Mouse (Mus musculus): ENCODE measurements around the gene Trim8. TPM values are rescaled to one million over a fixed set of nuclear protein-coding genes. Genes with fewer than 3 reads are reported as not detected.

The Trim8 gene
- 33.9 and 35.1 TPM in 2 replicates for polyA plus RNA-seq (2016; fragmentation: Nextera tagmentation; extraction: Ambion mirVana)

- WGBS = under 1% methylated on average over 39 of the region's 64 CpGs
- Histone ChIP-seq H3K27ac (peak within 1 kb of the TSS; percentile 100), H3K4me3 (replicated peaks) (peak within 1 kb of the TSS; percentile 98), H3K27me3 (no peaks in the 10 kb centered on the region), H3K36me3 (replicated peaks) (peaks cover 16% of the 10 kb centered on the region), H3K9me3 (no peaks in the 10 kb centered on the region), H3K9ac (peak within 1 kb of the TSS; percentile 100), H3K4me1 (peaks cover 28% of the 10 kb centered on the region), H3K4me2 (peak within 1 kb of the TSS; percentile 97)
- peak; percentile 47 for ATAC-seq (ENCODE audit: low FRiP score)
These were observed at the start of gene Trim8 for GRCm38 (mm10) chr19:46501401-46502068. Trim8 (plus strand) TSS chr19:46501702.

GRCm38 (mm10) chr19:46452052-46452827, 49.3 kb upstream of the Trim8 start:
- H3K27ac ChIP-seq = peak overlapping the region; percentile 46; the same call in 1 of the 2 replicates

GRCm38 (mm10) chr19:46452916-46453315, 48.6 kb upstream of the Trim8 start:
- Histone ChIP-seq H3K4me3 (replicated peaks) (no peak overlapping the region), H3K9ac (no peak overlapping the region), H3K4me1 (peaks cover 17% of the 10 kb centered on the region), H3K9me3 (no peaks in the 10 kb centered on the region), H3K4me2 (no peak overlapping the region), H3K27me3 (no peaks in the 10 kb centered on the region), H3K36me3 (replicated peaks) (peaks cover 48% of the 10 kb centered on the region), H3K27ac (no peak overlapping the region)
- no peak for ATAC-seq (ENCODE audit: low FRiP score)
- WGBS = 92% methylated on average over 9 of the region's 9 CpGs

More at GRCm38 (mm10) chr19:46452052-46452827, 49.3 kb upstream of the Trim8 start:
- 0 out of 2 replicates have a peak overlapping the region, but pooled peaks have one; percentile 1 for H3K9ac ChIP-seq
- peaks cover 43% of the 10 kb centered on the region for H3K36me3 ChIP-seq (replicated peaks)
- H3K4me1 ChIP-seq = peaks cover 24% of the 10 kb centered on the region
- 0 out of 2 replicates have a peak, but pooled peaks have one; percentile 30 for ATAC-seq (ENCODE audit: low FRiP score)
- no peak overlapping the region for H3K4me2 ChIP-seq
- H3K4me3 ChIP-seq (replicated peaks) = no peak overlapping the region
- no peaks in the 10 kb centered on the region for H3K9me3 ChIP-seq
- WGBS = 44% methylated on average over 10 of the region's 10 CpGs
- H3K27me3 ChIP-seq = no peaks in the 10 kb centered on the region

- Histone ChIP-seq H3K9me3 (no peaks in the 10 kb centered on the region), H3K27me3 (no peaks in the 10 kb centered on the region), H3K27ac (0 out of 2 replicates have a peak overlapping the region, but pooled peaks have one; percentile 25), H3K4me2 (no peak overlapping the region), H3K4me1 (peaks cover 12% of the 10 kb centered on the region), H3K36me3 (replicated peaks) (peaks cover 58% of the 10 kb centered on the region), H3K4me3 (replicated peaks) (no peak overlapping the region), H3K9ac (no peak overlapping the region)
- ATAC-seq (ENCODE audit: low FRiP score) = no peak
- WGBS = 84% methylated on average over 20 of the region's 20 CpGs
These were observed 47.2 kb upstream of the Trim8 start for GRCm38 (mm10) chr19:46454126-46454880.

GRCm38 (mm10) chr19:46455032-46455431, 46.5 kb upstream of the Trim8 start:
- H3K27ac ChIP-seq = 0 out of 2 replicates have a peak overlapping the region, but pooled peaks have one; percentile 25
- no peak overlapping the region for H3K4me3 ChIP-seq (replicated peaks)
- 68% methylated on average over 1 of the region's 1 CpGs for WGBS

GRCm38 (mm10) chr19:46455556-46455955, 45.9 kb upstream of the Trim8 start:
- Histone ChIP-seq H3K27ac (peak overlapping the region; percentile 32; the same call in 1 of the 2 replicates), H3K4me1 (peaks cover 12% of the 10 kb centered on the region), H3K36me3 (replicated peaks) (peaks cover 71% of the 10 kb centered on the region), H3K27me3 (no peaks in the 10 kb centered on the region), H3K9me3 (no peaks in the 10 kb centered on the region), H3K4me3 (replicated peaks) (no peak overlapping the region), H3K4me2 (no peak overlapping the region), H3K9ac (no peak overlapping the region)
- 96% methylated on average over 8 of the region's 8 CpGs for WGBS
- ATAC-seq (ENCODE audit: low FRiP score) = no peak

More at GRCm38 (mm10) chr19:46455032-46455431, 46.5 kb upstream of the Trim8 start:
- Histone ChIP-seq H3K4me2 (no peak overlapping the region), H3K9me3 (no peaks in the 10 kb centered on the region), H3K27me3 (no peaks in the 10 kb centered on the region), H3K9ac (no peak overlapping the region), H3K4me1 (peaks cover 12% of the 10 kb centered on the region), H3K36me3 (replicated peaks) (peaks cover 65% of the 10 kb centered on the region)
- ATAC-seq (ENCODE audit: low FRiP score) = no peak

- H3K4me1 ChIP-seq = peaks cover 12% of the 10 kb centered on the region
These were observed 45.3 kb upstream of the Trim8 start for GRCm38 (mm10) chr19:46456018-46456735.

GRCm38 (mm10) chr19:46457798-46458197, 43.7 kb upstream of the Trim8 start:
- ATAC-seq (ENCODE audit: low FRiP score) = no peak
- no peak overlapping the region for H3K4me2 ChIP-seq
- no peaks in the 10 kb centered on the region for H3K9me3 ChIP-seq
- no peak overlapping the region for H3K9ac ChIP-seq
- no peak overlapping the region for H3K27ac ChIP-seq
- H3K4me1 ChIP-seq = no peaks in the 10 kb centered on the region
- H3K27me3 ChIP-seq = no peaks in the 10 kb centered on the region
- WGBS = 81% methylated on average over 5 of the region's 5 CpGs
- H3K4me3 ChIP-seq (replicated peaks) = no peak overlapping the region
- H3K36me3 ChIP-seq (replicated peaks) = peaks cover 80% of the 10 kb centered on the region

More at GRCm38 (mm10) chr19:46456018-46456735, 45.3 kb upstream of the Trim8 start:
- Histone ChIP-seq H3K9ac (0 out of 2 replicates have a peak overlapping the region, but pooled peaks have one; percentile 7), H3K27ac (peak overlapping the region; percentile 32; the same call in 1 of the 2 replicates), H3K9me3 (no peaks in the 10 kb centered on the region), H3K27me3 (no peaks in the 10 kb centered on the region), H3K36me3 (replicated peaks) (peaks cover 74% of the 10 kb centered on the region), H3K4me2 (no peak overlapping the region), H3K4me3 (replicated peaks) (no peak overlapping the region)
- no peak for ATAC-seq (ENCODE audit: low FRiP score)
- WGBS = 91% methylated on average over 5 of the region's 5 CpGs

- H3K4me2 ChIP-seq = no peak overlapping the region
- no peaks in the 10 kb centered on the region for H3K9me3 ChIP-seq
- H3K27ac ChIP-seq = no peak overlapping the region
- no peaks in the 10 kb centered on the region for H3K4me1 ChIP-seq
- peaks cover 73% of the 10 kb centered on the region for H3K36me3 ChIP-seq (replicated peaks)
- no peak overlapping the region for H3K4me3 ChIP-seq (replicated peaks)
- no peak overlapping the region for H3K9ac ChIP-seq
- ATAC-seq (ENCODE audit: low FRiP score) = no peak
- no peaks in the 10 kb centered on the region for H3K27me3 ChIP-seq
- 87% methylated on average over 10 of the region's 10 CpGs for WGBS
These were observed 42.2 kb upstream of the Trim8 start for GRCm38 (mm10) chr19:46459256-46459655.

GRCm38 (mm10) chr19:46459889-46460288, 41.6 kb upstream of the Trim8 start:
- Histone ChIP-seq H3K27ac (no peak overlapping the region), H3K9ac (no peak overlapping the region), H3K4me3 (replicated peaks) (no peak overlapping the region), H3K9me3 (no peaks in the 10 kb centered on the region), H3K4me1 (no peaks in the 10 kb centered on the region), H3K36me3 (replicated peaks) (peaks cover 68% of the 10 kb centered on the region), H3K4me2 (no peak overlapping the region), H3K27me3 (no peaks in the 10 kb centered on the region)
- ATAC-seq (ENCODE audit: low FRiP score) = no peak
- WGBS = 86% methylated on average over 2 of the region's 2 CpGs

- Histone ChIP-seq H3K27me3 (no peaks in the 10 kb centered on the region), H3K4me2 (no peak overlapping the region), H3K36me3 (replicated peaks) (peaks cover 50% of the 10 kb centered on the region), H3K27ac (no peak overlapping the region), H3K4me1 (0 out of 2 replicates have a peak, but pooled peaks cover 2% of the 10 kb centered on the region), H3K9ac (no peak overlapping the region), H3K9me3 (no peaks in the 10 kb centered on the region), H3K4me3 (replicated peaks) (no peak overlapping the region)
- ATAC-seq (ENCODE audit: low FRiP score) = no peak
- 93% methylated on average over 3 of the region's 3 CpGs for WGBS
These were observed 38.9 kb upstream of the Trim8 start for GRCm38 (mm10) chr19:46462574-46462973.
